Mouse (Mus musculus): ENCODE results near the gene Coro2b. TPM values are rescaled to one million over a fixed set of nuclear protein-coding genes. Genes with fewer than 3 reads are reported as not detected.

Coro2b gene
- polyA plus RNA-seq, 1 experiment, result 12.1 TPM

DNA sequence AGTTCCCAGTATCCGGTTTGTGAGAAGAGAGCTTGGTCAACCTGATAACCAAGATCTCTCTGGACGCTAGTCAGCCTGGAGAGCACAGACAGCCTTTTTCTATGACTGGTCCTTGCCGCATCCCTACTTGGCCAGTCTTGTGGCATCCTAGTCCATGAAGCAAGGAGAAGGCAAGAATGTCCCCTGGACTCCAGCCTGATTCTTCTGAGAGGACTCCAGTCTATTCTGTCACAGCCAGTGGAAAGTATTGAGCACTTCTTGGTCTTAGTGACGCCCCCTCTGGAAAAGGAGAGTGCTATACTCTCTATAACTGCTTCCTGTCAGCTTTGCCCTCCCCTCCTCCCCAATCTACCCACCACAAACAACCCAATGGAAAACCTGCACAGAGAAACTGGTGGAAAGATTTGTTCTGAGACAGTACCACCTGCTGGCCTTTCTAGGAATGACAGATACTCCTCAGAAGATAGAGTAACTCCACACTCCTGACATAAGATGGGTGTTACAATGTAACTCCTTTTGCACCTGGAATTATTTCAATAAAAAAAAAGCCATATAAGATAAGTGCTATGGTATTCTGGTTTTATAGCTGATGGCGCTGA lies 18.5 kb upstream of the Coro2b start:
- H3K27ac ChIP-seq (ENCODE audit: insufficient read depth, low read length), result no peak overlapping the region
- H3K4me3 ChIP-seq (ENCODE audit: insufficient read depth, low read length), result no peak overlapping the region
- TF ChIP-seq CTCF (IDR thresholded peaks at IDR 0.05; ENCODE audit: borderline replicate concordance, insufficient read depth, low read length) (no peak), POLR2A (IDR thresholded peaks at IDR 0.05; ENCODE audit: low read depth, low read length) (no peak)
- H3K4me1 ChIP-seq (ENCODE audit: control insufficient read depth, insufficient read depth, low read length), result peaks cover 10% of the 10 kb centered on the region; the same call in 1 of the 2 replicates

DNA sequence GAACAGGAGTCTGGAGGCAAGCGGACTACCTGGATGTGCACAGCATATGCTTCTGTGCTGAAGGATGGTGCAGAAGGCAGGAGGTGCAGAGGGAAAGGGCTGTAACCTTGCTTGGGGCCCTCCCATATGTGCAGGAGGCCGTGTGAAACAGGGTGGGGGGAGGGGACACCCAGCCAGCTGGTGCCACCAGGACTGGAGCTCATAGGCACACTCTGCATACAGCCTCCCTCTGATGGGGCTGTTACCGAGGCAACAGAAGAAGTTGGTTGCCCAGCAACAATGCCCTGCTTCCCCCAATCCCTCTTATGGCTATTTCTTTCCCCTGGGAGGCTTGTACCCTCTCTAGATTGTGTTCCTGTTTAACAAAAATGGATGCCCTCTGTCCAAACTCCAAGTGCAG lies 17.8 kb upstream of the Coro2b start:
- H3K4me3 ChIP-seq (ENCODE audit: insufficient read depth, low read length), result no peak overlapping the region
- peaks cover 7% of the 10 kb centered on the region; the same call in 1 of the 2 replicates for H3K4me1 ChIP-seq (ENCODE audit: control insufficient read depth, insufficient read depth, low read length)
- H3K27ac ChIP-seq (ENCODE audit: insufficient read depth, low read length), result no peak overlapping the region
- TF ChIP-seq POLR2A (IDR thresholded peaks at IDR 0.05; ENCODE audit: low read depth, low read length) (no peak), CTCF (IDR thresholded peaks at IDR 0.05; ENCODE audit: borderline replicate concordance, insufficient read depth, low read length) (no peak)

DNA sequence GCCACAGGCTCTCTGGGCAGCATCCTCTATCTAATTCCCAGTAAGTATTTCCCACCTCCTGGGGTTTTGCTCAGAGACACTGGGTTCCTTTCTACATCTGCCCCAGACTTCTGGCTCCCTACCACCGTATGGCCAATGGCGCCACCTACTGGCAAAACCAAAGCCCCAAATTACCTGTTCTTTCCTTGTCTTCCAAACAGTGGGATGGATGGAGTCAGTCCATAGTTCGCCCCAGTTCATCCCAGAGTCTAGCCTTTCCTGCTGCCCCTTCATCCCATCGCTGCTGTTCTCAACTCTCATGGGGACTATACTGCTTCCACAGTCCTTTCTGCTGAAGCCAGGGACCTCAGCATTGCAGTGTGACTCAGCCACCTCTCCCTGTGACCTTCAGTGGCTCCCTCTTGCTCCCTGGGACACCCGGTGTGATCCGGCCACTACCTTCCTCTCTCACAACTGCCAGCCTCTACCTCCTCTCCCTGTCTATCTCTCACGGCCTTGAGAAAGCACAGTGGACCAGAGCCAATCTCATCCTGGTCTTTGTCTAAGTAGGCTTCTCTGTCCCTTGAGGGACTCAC lies 16.6 kb upstream of the Coro2b start:
- H3K27ac ChIP-seq (ENCODE audit: insufficient read depth, low read length), result no peak overlapping the region
- TF ChIP-seq POLR2A (IDR thresholded peaks at IDR 0.05; ENCODE audit: low read depth, low read length) (no peak), CTCF (IDR thresholded peaks at IDR 0.05; ENCODE audit: borderline replicate concordance, insufficient read depth, low read length) (peak; percentile 46; the same call in 1 of the 2 replicates)
- H3K4me3 ChIP-seq (ENCODE audit: insufficient read depth, low read length), result no peak overlapping the region
- no peaks in the 10 kb centered on the region for H3K4me1 ChIP-seq (ENCODE audit: control insufficient read depth, insufficient read depth, low read length)

DNA sequence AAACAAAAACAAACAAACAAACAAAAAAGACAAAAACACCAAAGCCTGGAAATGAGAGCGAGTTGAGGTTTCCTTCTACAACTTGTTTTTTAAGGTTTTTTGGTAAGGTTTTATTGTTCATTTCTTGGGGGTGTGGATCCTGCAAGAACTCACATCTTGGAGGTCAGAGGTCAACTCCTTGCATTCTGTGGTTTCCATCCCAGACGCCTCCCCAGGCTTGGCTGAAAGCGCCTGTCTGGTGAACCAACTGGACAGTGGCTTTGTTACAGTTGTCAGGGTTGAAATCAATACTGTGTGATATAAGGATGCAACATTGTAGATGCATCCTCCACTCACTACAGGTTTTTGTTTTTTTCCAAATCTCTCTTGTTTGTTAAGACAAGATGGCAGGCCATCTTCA lies 14.7 kb upstream of the Coro2b start:
- Histone ChIP-seq H3K27ac (ENCODE audit: insufficient read depth, low read length) (no peak overlapping the region), H3K4me3 (ENCODE audit: insufficient read depth, low read length) (no peak overlapping the region), H3K4me1 (ENCODE audit: control insufficient read depth, insufficient read depth, low read length) (no peaks in the 10 kb centered on the region)
- TF ChIP-seq POLR2A (IDR thresholded peaks at IDR 0.05; ENCODE audit: low read depth, low read length), result no peak
- TF ChIP-seq CTCF (IDR thresholded peaks at IDR 0.05; ENCODE audit: borderline replicate concordance, insufficient read depth, low read length), result no peak

DNA sequence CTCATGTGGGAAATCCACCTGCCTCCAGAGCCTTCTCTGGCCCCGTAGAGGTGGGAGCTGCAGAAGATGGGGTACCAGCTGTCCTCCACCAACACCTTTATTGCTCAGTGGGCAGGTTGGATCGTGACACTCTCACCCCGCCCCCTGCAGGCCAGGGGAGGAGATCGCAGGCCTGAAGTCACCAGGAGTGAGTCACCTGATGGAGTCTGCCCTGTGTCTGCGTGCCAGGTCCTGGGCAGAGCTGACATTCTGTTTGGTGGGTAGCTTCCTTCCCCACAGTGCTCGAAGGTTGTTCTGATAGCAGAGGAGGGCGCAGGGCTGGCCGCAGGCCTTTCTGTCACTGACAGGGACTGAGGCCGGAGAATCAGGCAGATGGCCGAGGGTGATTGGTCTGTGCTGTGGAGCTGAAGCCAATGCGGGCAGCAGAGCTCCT lies 13.8 kb upstream of the Coro2b start:
- TF ChIP-seq CTCF (IDR thresholded peaks at IDR 0.05; ENCODE audit: borderline replicate concordance, insufficient read depth, low read length) (peak; percentile 88), POLR2A (IDR thresholded peaks at IDR 0.05; ENCODE audit: low read depth, low read length) (no peak)
- no peaks in the 10 kb centered on the region for H3K4me1 ChIP-seq (ENCODE audit: control insufficient read depth, insufficient read depth, low read length)
- H3K27ac ChIP-seq (ENCODE audit: insufficient read depth, low read length), result no peak overlapping the region
- no peak overlapping the region for H3K4me3 ChIP-seq (ENCODE audit: insufficient read depth, low read length)

DNA sequence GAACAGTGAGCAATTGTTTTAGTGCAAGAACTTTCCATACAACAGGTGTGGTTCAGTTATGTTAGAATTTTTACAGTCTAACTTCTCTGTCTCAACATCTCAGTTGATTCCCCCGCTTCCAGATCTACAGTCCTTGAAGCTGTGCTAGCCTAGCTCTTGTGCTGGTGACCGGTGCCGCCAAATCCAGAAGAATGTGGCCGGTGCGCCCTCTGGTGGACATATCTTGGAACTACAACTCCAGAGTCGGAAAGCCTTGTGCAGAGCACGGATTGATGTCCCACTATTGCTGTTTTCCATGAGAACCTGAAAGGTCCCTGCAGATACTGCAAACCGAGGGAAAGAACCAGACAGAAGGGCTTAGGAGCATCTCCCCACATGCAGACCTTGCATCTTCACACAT lies 13.0 kb upstream of the Coro2b start:
- Histone ChIP-seq H3K4me1 (ENCODE audit: control insufficient read depth, insufficient read depth, low read length) (no peaks in the 10 kb centered on the region), H3K4me3 (ENCODE audit: insufficient read depth, low read length) (no peak overlapping the region)
- TF ChIP-seq POLR2A (IDR thresholded peaks at IDR 0.05; ENCODE audit: low read depth, low read length), result no peak
- TF ChIP-seq CTCF (IDR thresholded peaks at IDR 0.05; ENCODE audit: borderline replicate concordance, insufficient read depth, low read length), result peak; percentile 82

DNA sequence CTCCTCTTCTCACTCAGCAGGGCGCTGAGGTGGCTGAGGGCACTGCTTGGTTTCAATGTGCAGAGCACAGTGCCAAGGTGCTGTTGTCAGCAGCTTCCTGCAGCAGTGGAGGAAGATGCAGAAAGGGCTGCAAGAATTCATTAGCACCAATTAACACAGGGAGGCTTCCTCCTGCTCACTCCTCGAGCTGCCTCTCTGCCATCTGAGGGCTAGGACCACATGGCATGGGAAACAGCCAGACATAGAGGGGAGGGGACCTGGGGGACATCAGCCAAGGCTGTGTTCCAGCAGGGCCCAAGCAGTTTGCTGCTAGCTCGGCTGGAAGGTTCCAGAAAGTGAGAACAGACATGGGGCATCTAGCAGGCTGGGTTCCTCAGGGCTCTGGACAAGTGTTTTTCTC lies 10.6 kb upstream of the Coro2b start:
- no peaks in the 10 kb centered on the region for H3K4me1 ChIP-seq (ENCODE audit: control insufficient read depth, insufficient read depth, low read length)
- no peak overlapping the region for H3K4me3 ChIP-seq (ENCODE audit: insufficient read depth, low read length)
- no peak for TF ChIP-seq CTCF (IDR thresholded peaks at IDR 0.05; ENCODE audit: borderline replicate concordance, insufficient read depth, low read length)
- TF ChIP-seq POLR2A (IDR thresholded peaks at IDR 0.05; ENCODE audit: low read depth, low read length), result no peak
- H3K27ac ChIP-seq (ENCODE audit: insufficient read depth, low read length), result no peak overlapping the region

More for the DNA sequence above, 13.0 kb upstream of the Coro2b start:
- H3K27ac ChIP-seq (ENCODE audit: insufficient read depth, low read length), result no peak overlapping the region

DNA sequence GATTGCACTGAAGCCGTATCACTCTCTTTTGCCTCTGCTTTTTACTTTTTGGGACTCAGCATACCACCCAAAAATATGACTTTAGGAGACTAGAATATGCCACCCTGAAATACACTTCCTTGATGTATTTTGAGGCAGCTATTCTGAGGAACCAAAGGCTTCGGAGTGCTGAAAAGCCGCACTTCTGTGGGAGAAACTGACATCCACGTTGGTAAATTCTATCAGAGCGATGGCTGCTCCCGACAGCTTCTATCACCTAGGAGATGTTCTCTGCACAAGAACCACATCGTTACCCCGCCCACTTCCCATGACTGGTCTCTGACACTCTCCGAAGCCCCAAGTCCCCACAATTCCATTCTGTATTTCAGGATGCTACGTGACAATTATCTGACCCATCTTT lies 8.0 kb upstream of the Coro2b start:
- Histone ChIP-seq H3K4me3 (ENCODE audit: insufficient read depth, low read length) (no peak overlapping the region), H3K27ac (ENCODE audit: insufficient read depth, low read length) (no peak overlapping the region), H3K4me1 (ENCODE audit: control insufficient read depth, insufficient read depth, low read length) (no peaks in the 10 kb centered on the region)
- no peak for TF ChIP-seq CTCF (IDR thresholded peaks at IDR 0.05; ENCODE audit: borderline replicate concordance, insufficient read depth, low read length)
- TF ChIP-seq POLR2A (IDR thresholded peaks at IDR 0.05; ENCODE audit: low read depth, low read length), result no peak

DNA sequence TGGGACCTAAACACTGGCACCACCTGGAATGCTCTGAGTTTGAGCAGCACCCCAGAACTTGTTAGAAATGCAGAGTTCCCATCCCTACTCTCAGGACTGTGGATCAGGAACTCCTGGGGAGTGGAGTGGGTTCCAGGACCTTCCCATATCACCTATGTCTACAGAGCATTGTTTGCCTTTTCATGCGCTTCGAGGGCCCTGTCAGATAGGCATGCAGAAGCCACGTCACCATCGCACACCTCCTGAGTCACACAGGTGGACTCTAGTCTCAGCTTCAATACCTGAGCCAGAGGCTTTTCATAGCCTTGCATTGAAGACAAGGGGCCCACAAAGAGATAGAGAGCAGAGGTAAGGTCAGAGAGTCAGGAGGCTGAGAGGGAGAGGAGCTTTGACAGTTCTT lies 7.0 kb upstream of the Coro2b start:
- Histone ChIP-seq H3K4me3 (ENCODE audit: insufficient read depth, low read length) (no peak overlapping the region), H3K4me1 (ENCODE audit: control insufficient read depth, insufficient read depth, low read length) (no peaks in the 10 kb centered on the region), H3K27ac (ENCODE audit: insufficient read depth, low read length) (no peak overlapping the region)
- TF ChIP-seq POLR2A (IDR thresholded peaks at IDR 0.05; ENCODE audit: low read depth, low read length) (no peak), CTCF (IDR thresholded peaks at IDR 0.05; ENCODE audit: borderline replicate concordance, insufficient read depth, low read length) (no peak)

DNA sequence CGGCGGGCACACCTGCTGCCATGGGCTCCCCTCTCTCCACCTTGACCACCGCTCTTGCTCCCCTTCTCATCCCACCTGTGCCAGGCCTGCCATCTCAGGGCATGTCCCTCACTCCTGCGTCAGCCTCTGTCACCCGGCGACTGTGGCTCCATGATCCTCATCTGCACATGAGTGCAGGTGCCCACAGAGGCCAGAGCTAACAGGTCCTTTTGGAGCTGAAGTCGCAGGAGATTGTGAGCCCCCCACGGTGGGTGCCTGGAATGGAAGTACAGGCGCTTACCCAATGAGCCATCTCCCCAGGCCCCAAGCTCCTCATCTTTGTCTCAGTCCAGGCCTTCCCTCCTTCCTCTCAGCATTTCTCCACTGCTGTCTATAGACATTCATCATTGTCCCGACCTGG lies 4.8 kb upstream of the Coro2b start:
- H3K27ac ChIP-seq (ENCODE audit: insufficient read depth, low read length), result no peak overlapping the region
- H3K4me3 ChIP-seq (ENCODE audit: insufficient read depth, low read length), result no peak overlapping the region
- TF ChIP-seq POLR2A (IDR thresholded peaks at IDR 0.05; ENCODE audit: low read depth, low read length) (no peak), CTCF (IDR thresholded peaks at IDR 0.05; ENCODE audit: borderline replicate concordance, insufficient read depth, low read length) (no peak)
- H3K4me1 ChIP-seq (ENCODE audit: control insufficient read depth, insufficient read depth, low read length), result no peaks in the 10 kb centered on the region

Data from embryonic fibroblast, embryonic 13.5 days (primary cell).